17 mouse cellular contexts compared by ENCODE assay signal in genomic region chr5:129700506-129700905, GRCm38 (mm10). TPM values are rescaled to one million over a fixed set of nuclear protein-coding genes. Genes with fewer than 3 reads are reported as not detected.
DNase-seq lines count a peak whose midpoint lies in the region; ATAC-seq and TF ChIP-seq lines count a peak whose summit lies in the region.
"Had no signal": no experiment of that assay in that cellular context is flagged by ENCODE, and none has a peak within 500 bp of the region (broad histone marks: within the 10 kb centered on the region; RNA-seq: fewer than 3 reads in every experiment).

No protein-coding gene starts in this region.

- DNase-seq in embryo, embryonic 10 days (ENCODE audit: low spot score), result peak; percentile 17
- no peak for DNase-seq in embryo, embryonic 9.5 days (ENCODE audit: extremely low spot score)
- peak; percentile 48 for DNase-seq in liver, adult 2 months (ENCODE audit: extremely low read depth, low read depth, low spot score)
- peak; percentile 58 for DNase-seq in R1 (ENCODE audit: low read depth, low spot score)
- DNase-seq in layer of hippocampus, postnatal 14 days (ENCODE audit: low spot score in 2 of 2), result no peak
- DNase-seq: cerebellum, postnatal 36 days; kidney, postnatal 25 days; right cerebral cortex, postnatal 4 days had no signal

- ATAC-seq in liver, embryonic 12.5 days, result no peak
- ATAC-seq in limb, embryonic 13.5 days (ENCODE audit: low FRiP score, low read depth), result no peak
- no peak for ATAC-seq in kidney, embryonic 16.5 days (ENCODE audit: low FRiP score, low TSS enrichment)

- no peak overlapping the region for H3K9ac ChIP-seq in liver, adult 2 months (ENCODE audit: low read depth, low read length)
- no peak overlapping the region for H3K9ac ChIP-seq in liver, embryonic 12.5 days
- H3K9ac ChIP-seq in limb, embryonic 13.5 days, result no peak overlapping the region
- H3K9ac ChIP-seq in kidney, embryonic 16.5 days (replicated peaks; ENCODE audit: low read length), result no peak overlapping the region
- H3K9ac ChIP-seq: lung, embryonic 15.5 days; stomach, embryonic 15.5 days had no signal

- H3K79me2 ChIP-seq in liver, adult 2 months (ENCODE audit: control insufficient read depth, insufficient read depth, low read length), result no peaks in the 10 kb centered on the region

- no peak overlapping the region for H3K4me2 ChIP-seq in liver, embryonic 12.5 days
- peak overlapping the region; percentile 39 for H3K4me2 ChIP-seq in limb, embryonic 13.5 days (replicated peaks)
- no peak overlapping the region for H3K4me2 ChIP-seq in kidney, embryonic 16.5 days (replicated peaks; ENCODE audit: low read depth, low read length)
- H3K4me2 ChIP-seq: heart, embryonic 11.5 days; lung, embryonic 15.5 days; midbrain, embryonic 11.5 days; stomach, embryonic 15.5 days had no signal

- H3K4me3 ChIP-seq in liver, adult 2 months (ENCODE audit: insufficient read depth, low read depth, low read length), result no peak overlapping the region
- H3K4me3 ChIP-seq in liver, embryonic 12.5 days, result no peak overlapping the region
- peak overlapping the region; percentile 23 for H3K4me3 ChIP-seq in limb, embryonic 13.5 days
- H3K4me3 ChIP-seq in kidney, embryonic 16.5 days (ENCODE audit: low read length), result no peak overlapping the region
- H3K4me3 ChIP-seq: lung, embryonic 15.5 days; stomach, embryonic 15.5 days had no signal

- 58% methylated on average over 2 of the region's 2 CpGs for WGBS in liver, adult 2 months
- 23% methylated on average over 2 of the region's 2 CpGs for WGBS in liver, embryonic 12.5 days (ENCODE audit: insufficient replicate concordance)
- 29% methylated on average over 2 of the region's 2 CpGs for WGBS in limb, embryonic 13.5 days
- 24% methylated on average over 2 of the region's 2 CpGs for WGBS in kidney, embryonic 16.5 days

- no peaks in the 10 kb centered on the region for H3K36me3 ChIP-seq in liver, adult 2 months (ENCODE audit: control insufficient read depth, insufficient read depth, low read length)
- H3K36me3 ChIP-seq in liver, embryonic 12.5 days, result no peaks in the 10 kb centered on the region
- no peaks in the 10 kb centered on the region for H3K36me3 ChIP-seq in limb, embryonic 13.5 days
- no peaks in the 10 kb centered on the region for H3K36me3 ChIP-seq in kidney, embryonic 16.5 days (ENCODE audit: insufficient read depth, low read length)
- H3K36me3 ChIP-seq: lung, embryonic 15.5 days; stomach, embryonic 15.5 days had no signal

- H3K27me3 ChIP-seq in liver, adult 2 months (ENCODE audit: control insufficient read depth, insufficient read depth, low read length), result no peaks in the 10 kb centered on the region
- H3K27me3 ChIP-seq in liver, embryonic 12.5 days (replicated peaks), result peaks cover 18% of the 10 kb centered on the region
- peaks cover 22% of the 10 kb centered on the region for H3K27me3 ChIP-seq in limb, embryonic 13.5 days
- H3K27me3 ChIP-seq in kidney, embryonic 16.5 days (ENCODE audit: insufficient read depth, low read length), result peaks cover 4% of the 10 kb centered on the region; the same call in 1 of the 2 replicates
- H3K27me3 ChIP-seq: stomach, embryonic 15.5 days had no signal

- H3K4me1 ChIP-seq in liver, adult 2 months (ENCODE audit: control insufficient read depth, insufficient read depth, low read length), result peaks cover 5% of the 10 kb centered on the region
- peaks cover 2% of the 10 kb centered on the region; the same call in 1 of the 2 replicates for H3K4me1 ChIP-seq in liver, embryonic 12.5 days
- H3K4me1 ChIP-seq in limb, embryonic 13.5 days, result no peaks in the 10 kb centered on the region
- H3K4me1 ChIP-seq in kidney, embryonic 16.5 days (ENCODE audit: insufficient read depth, low read length), result no peaks in the 10 kb centered on the region
- H3K4me1 ChIP-seq: lung, embryonic 15.5 days; stomach, embryonic 15.5 days had no signal

- TF ChIP-seq CTCF in liver, adult 2 months (IDR thresholded peaks at IDR 0.05; ENCODE audit: low read depth, low read length), result no peak

- no peak overlapping the region for H3K27ac ChIP-seq in liver, adult 2 months (replicated peaks; ENCODE audit: insufficient read depth, low read depth, low read length)
- H3K27ac ChIP-seq in liver, embryonic 12.5 days, result no peak overlapping the region
- H3K27ac ChIP-seq in limb, embryonic 13.5 days, result no peak overlapping the region
- H3K27ac ChIP-seq in kidney, embryonic 16.5 days (ENCODE audit: low read length), result no peak overlapping the region
- H3K27ac ChIP-seq: lung, embryonic 15.5 days; stomach, embryonic 15.5 days had no signal

- no peak for TF ChIP-seq POLR2A in liver, adult 2 months (IDR thresholded peaks at IDR 0.05; ENCODE audit: extremely low read depth, insufficient read depth, low read length)

- H3K9me3 ChIP-seq in liver, embryonic 12.5 days (replicated peaks), result no peaks in the 10 kb centered on the region
- no peaks in the 10 kb centered on the region for H3K9me3 ChIP-seq in limb, embryonic 13.5 days
- no peaks in the 10 kb centered on the region for H3K9me3 ChIP-seq in kidney, embryonic 16.5 days (ENCODE audit: low read length)
- H3K9me3 ChIP-seq: lung, embryonic 15.5 days; stomach, embryonic 15.5 days had no signal

RNA-seq across cellular contexts. Expression of gene Sept14, which starts 7.8 kb away (rescaled TPM):
- total RNA-seq in liver, adult 2 months (2014; rRNA removed), result not detected in 2 replicates
- polyA plus RNA-seq in liver, adult 2 months (2012; rRNA removed), result not detected in 2 replicates
- polyA plus RNA-seq in liver, embryonic 12.5 days (2016; fragmentation: Nextera tagmentation; extraction: Ambion mirVana), result not detected in 2 replicates
- polyA plus RNA-seq in limb, embryonic 13.5 days (2015; fragmentation: Nextera tagmentation; extraction: Ambion mirVana), result not detected in 2 replicates
- total RNA-seq in layer of hippocampus, postnatal 14 days (2021), result not detected
- not detected in 2 replicates for polyA plus RNA-seq in kidney, embryonic 16.5 days (2015; fragmentation: Nextera tagmentation; extraction: Ambion mirVana)
- total RNA-seq: adrenal gland, postnatal 4 days; left cerebral cortex, adult 8-10 months had no signal
- polyA plus RNA-seq: heart, embryonic 11.5 days; lung, embryonic 15.5 days; midbrain, embryonic 11.5 days; stomach, embryonic 15.5 days had no signal

RNA-seq across cellular contexts. Expression of gene Mrps17, which starts 14.8 kb away (rescaled TPM):
- total RNA-seq in liver, adult 2 months (2014; rRNA removed), result 55.5 and 60.8 TPM in 2 replicates
- 78.0 and 94.6 TPM in 2 replicates for polyA plus RNA-seq in liver, adult 2 months (2012; rRNA removed)
- polyA plus RNA-seq in liver, embryonic 12.5 days (2016; fragmentation: Nextera tagmentation; extraction: Ambion mirVana), result 139 and 145 TPM in 2 replicates
- 199 and 219 TPM in 2 replicates for polyA plus RNA-seq in limb, embryonic 13.5 days (2015; fragmentation: Nextera tagmentation; extraction: Ambion mirVana)
- 10 to 100 TPM; 70.8 to 73.2 TPM for total RNA-seq in layer of hippocampus, postnatal 14 days (2021)
- 198 and 203 TPM in 2 replicates for polyA plus RNA-seq in kidney, embryonic 16.5 days (2015; fragmentation: Nextera tagmentation; extraction: Ambion mirVana)

RNA-seq across cellular contexts. Expression of gene Nipsnap2, which starts 24.4 kb away (rescaled TPM):
- 15.0 and 15.2 TPM in 2 replicates for total RNA-seq in liver, adult 2 months (2014; rRNA removed)
- polyA plus RNA-seq in liver, adult 2 months (2012; rRNA removed), result 10.8 and 15.0 TPM in 2 replicates
- 32.8 and 36.9 TPM in 2 replicates for polyA plus RNA-seq in liver, embryonic 12.5 days (2016; fragmentation: Nextera tagmentation; extraction: Ambion mirVana)
- 119 and 130 TPM in 2 replicates for polyA plus RNA-seq in limb, embryonic 13.5 days (2015; fragmentation: Nextera tagmentation; extraction: Ambion mirVana)
- total RNA-seq in layer of hippocampus, postnatal 14 days (2021), result 10 to 100 TPM; 81.8 to 88.3 TPM
- polyA plus RNA-seq in kidney, embryonic 16.5 days (2015; fragmentation: Nextera tagmentation; extraction: Ambion mirVana), result 152 and 161 TPM in 2 replicates

RNA-seq across cellular contexts. Expression of gene Zfp11, which starts 30.6 kb away (rescaled TPM):
- total RNA-seq in liver, adult 2 months (2014; rRNA removed), result 0.74 TPM in 2 replicates
- 0.58 and 0.61 TPM in 2 replicates for polyA plus RNA-seq in liver, adult 2 months (2012; rRNA removed)
- 1.2 TPM in 2 replicates for polyA plus RNA-seq in liver, embryonic 12.5 days (2016; fragmentation: Nextera tagmentation; extraction: Ambion mirVana)
- 6.8 and 6.9 TPM in 2 replicates for polyA plus RNA-seq in limb, embryonic 13.5 days (2015; fragmentation: Nextera tagmentation; extraction: Ambion mirVana)
- total RNA-seq in layer of hippocampus, postnatal 14 days (2021), result 1 to 10 TPM; 5.9 to 6.2 TPM
- polyA plus RNA-seq in kidney, embryonic 16.5 days (2015; fragmentation: Nextera tagmentation; extraction: Ambion mirVana), result 6.3 and 6.6 TPM in 2 replicates

Comparison
In these comparisons a context has a peak if more than half of its experiments do, and no peak if none do; other contexts are left out.
1. DNase-seq: peak in embryo, embryonic 10 days (single experiment), liver, adult 2 months (single experiment) and R1 (single experiment); none in embryo, embryonic 9.5 days (single experiment) and layer of hippocampus, postnatal 14 days (0 of 2).